Mouse (Mus musculus) gastrocnemius, postnatal 36 days (tissue): ENCODE results near the gene Noc4l. TPM values are rescaled to one million over a fixed set of nuclear protein-coding genes. Genes with fewer than 3 reads are reported as not detected.
A peak's percentile ranks its signal among the peaks of the same experiment; 100 is the strongest.

Experiments used
- DNase-seq, 2 experiments: peaks; one replicate each; pipeline ENCODE4 v3.0.0; 2022
- intact Hi-C: fragments of 180-260 bp; cut with DNase I; formaldehyde crosslinking; loops from one replicate; pipeline ENCODE4 v1.15.1; 2025
- long read RNA-seq, 2 experiments: library from polyadenylated mRNA; stranded (forward); transcript quantifications; one replicate each; pipeline ENCODE4 v2.0.0; 2021
- total RNA-seq, 2 experiments: library from RNA; stranded (reverse); gene quantifications; 2 replicates each; pipeline ENCODE4 v1.2.3; 2021

The Noc4l gene
- 10 to 100 TPM; 13.0 to 14.4 TPM for total RNA-seq
- long read RNA-seq, experiment 1, transcript Noc4l-201 (15 exons, 2,075 nt) = major isoform, 18 of 21 reads
- long read RNA-seq, experiment 1, partial matches to known transcripts = 2 of 21 reads
- long read RNA-seq, experiment 1, other reads (novel, unspliced or antisense) = 1 of 21 reads
- long read RNA-seq, experiment 2, transcript Noc4l-201 (15 exons, 2,075 nt) = major isoform, 16 of 19 reads
- long read RNA-seq, experiment 2, partial matches to known transcripts = 2 of 19 reads
- long read RNA-seq, experiment 2, other reads (novel, unspliced or antisense) = 1 of 19 reads

DNA sequence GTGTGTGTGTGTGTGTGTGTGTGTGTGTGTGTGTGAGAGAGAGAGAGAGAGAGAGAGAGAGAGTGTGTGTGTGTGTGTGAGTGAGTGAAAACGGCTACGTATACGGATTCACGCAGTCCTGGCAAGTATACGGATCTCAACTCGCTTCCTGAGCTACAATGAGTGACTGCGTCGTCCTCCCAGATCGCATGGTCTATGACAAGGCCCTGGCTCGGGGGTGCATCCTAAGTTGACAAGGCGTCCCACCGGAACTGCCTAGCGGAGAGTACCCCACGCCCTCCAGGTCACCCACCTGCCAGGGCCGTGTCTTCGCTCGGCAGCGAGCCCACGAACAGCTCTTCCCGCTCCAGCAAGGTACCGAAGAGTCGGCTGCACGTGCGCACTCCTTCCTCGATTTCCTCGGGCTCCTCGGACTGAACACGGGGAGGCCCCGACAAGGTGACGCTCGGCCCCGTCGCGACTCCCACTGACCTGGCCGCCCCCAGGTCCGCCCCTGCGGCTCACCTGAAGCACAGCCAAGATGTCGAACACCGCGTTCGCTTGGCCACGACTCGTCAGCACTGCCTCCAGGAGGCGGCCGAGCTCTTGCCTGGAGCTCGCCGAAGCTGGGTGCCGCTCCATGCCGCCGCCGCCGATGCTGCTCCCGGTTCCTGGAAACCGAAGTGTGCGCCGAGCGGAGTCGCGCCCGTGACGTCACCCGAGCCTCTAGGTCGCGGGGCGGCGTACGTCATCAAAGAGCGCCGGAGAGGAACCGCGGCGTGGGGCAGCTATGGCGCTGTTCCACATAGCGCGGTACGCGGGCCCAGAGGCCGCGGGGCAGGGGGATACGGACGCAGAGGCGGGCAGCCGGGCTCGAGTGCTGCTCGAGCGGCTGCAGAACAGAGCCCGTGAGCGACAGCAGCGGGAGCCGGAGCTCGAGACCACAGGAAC is at the start of gene Noc4l, which contains the start of gene Ddx51:
Gene Noc4l (minus strand): TSS at position 699 of the 930 bp plus-strand sequence.
Gene Ddx51 (plus strand): TSS at position 733 of the 930 bp plus-strand sequence.
- intact Hi-C loops = no loop called here
- peak; percentile 89 to 92 for DNase-seq

DNA sequence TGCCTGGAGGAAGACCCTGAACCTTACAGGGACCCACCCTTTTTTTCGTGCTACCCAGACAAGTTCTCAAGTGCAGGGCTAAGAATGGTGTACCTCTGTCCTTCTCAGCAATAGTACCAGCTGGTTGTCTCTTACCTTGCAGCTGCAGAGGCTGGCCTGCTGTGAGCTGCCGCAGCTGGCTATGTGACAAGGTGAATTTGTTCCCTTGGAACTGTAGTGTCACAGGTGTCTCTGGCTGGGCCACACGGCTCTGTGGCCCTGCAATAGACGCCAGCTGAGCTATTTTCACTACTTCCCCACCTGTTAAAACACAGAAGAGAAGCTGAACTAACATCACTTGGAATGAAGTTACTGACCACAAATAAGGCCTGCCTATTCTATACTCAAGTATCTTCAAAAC is 45.4 kb upstream of the Noc4l start:
- no peak for DNase-seq
- intact Hi-C loops = no loop called here

DNA sequence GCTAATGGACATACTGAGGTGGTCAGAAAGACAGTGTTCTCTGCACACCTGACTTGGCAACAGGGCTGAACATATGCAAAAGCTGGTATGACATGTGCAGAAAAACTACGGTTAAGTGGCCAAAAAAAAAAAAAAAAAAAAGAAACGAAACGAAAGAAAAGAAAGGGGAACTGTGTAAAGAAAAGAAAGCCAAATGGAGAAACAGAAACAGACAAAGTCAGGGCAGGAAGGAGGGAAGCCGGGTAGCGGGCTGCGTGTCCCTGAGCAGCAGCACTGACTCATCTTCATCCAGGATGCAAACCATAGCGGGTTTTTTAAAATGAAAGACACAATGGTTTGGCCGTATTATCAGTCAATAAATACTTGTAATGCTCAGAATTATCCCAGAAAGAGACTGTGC is 28.8 kb upstream of the Noc4l start:
- no peak for DNase-seq
- intact Hi-C loops = no loop called here

DNA sequence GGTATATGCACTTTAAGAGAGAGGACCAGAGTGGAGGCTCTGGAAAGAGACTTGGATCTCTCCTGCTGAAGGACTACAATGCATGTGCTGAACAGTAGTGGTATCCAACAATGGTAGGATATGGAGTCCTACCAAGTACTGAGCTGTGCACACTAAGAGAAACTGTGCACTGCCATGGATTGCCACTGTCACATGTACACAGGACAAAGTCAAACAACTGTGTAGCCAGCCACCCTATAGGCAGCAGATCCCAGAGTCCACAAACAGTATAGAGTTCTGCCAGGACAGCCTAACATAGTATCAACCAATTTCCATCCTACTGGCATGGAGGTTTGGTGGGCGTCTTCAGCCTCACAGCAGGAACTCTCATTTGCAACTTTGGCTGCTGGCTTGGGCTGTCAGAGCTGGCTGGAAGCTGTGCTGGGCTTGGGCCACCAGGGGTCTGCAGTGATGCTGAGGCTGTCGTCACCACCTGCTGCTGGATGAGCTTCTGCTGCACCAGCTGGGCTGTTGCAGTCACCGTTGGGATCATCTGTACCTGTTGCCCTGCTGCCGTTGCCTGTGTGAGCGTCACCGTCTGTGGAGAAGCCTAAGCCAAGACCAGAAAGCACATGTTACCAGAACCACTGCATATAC is 12.4 kb upstream of the Noc4l start:
- intact Hi-C loops = no loop called here
- no peak for DNase-seq

DNA sequence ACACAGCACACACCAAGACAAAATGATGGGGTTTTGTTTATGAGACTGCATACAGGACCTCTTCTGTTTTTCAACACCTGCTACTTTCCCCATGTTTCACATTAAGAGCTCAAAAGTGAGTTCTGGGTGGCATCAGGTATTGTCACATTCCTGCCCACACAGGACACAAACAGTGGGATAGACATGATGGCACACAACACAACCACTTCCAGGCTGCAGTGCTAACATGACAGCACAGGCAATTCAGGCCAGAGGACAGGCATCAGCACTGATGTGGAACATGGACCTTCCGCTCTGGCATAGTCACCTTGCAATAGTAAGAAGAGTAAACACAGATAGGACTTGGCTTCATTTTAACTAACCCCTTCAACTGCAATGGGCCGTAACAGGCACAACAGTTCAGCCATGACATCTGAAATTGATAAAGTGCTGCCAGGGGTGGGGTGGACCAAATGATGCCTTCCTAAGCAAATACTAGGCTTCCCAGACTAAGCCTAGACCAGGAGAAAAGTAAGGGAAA is 11.6 kb upstream of the Noc4l start:
- no peak for DNase-seq
- intact Hi-C loops = no loop called here

DNA sequence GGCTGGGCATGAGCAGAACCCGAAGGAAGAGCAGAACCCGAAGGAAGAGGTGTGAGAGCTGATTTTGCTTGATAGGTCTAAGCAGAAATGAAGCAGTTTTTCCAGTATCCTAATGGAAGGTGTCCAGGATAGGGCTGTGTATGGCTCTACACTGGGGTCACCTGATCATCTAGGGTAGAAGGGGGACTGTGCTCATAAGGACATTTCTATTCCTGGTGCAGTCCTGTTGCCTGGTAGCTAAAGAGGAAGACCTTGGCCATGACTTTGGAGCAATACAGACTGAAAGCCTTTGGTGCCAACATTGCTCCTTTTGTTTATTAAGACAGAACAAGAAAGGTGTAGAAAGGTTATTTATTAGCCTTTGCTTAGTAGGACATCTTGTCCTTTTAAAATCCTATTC is 10.8 kb upstream of the Noc4l start:
- no peak for DNase-seq
- intact Hi-C loops = no loop called here

DNA sequence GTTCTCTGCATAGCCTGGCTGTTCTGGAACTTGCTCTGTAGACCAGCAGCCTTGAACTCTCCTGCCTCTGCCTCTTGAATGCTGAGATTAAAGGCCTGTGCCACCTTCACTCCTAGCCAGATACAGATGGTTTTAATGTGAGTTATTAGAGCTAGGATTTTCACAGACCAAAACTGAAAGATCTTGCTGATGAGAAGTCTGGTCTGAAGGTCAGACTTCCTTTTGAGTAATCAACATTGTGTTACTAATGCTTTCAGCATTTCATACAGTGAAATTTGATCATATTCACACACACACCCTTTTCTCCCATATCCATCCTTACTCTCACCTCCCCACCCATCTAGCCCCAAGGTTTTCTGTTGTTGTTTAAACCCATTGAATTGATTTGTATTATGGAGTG is 6.5 kb upstream of the Noc4l start:
- no peak for DNase-seq
- intact Hi-C loops = no loop called here

DNA sequence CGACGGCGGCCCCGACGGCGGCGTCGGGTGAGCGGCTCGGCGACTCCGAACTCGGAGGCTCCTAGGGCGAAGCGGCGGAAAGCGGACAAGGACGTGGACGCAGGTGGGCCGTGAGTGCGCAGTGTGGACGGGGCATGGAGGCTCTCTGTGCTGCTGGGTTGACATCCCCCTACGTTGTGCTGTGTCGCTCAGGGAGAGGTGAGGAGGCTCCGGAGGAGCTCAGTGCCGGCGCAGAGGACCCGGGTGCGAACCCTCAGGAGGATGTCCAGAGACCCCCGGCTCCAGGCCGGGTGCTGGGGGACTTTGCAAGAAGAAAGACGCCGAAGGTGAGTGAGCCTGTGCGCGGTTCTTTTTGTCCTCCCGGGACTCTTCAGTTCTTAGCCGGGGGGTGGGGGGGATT is 469 bp upstream of the Noc4l start:
- DNase-seq = no peak
- intact Hi-C loops = no loop called here

DNA sequence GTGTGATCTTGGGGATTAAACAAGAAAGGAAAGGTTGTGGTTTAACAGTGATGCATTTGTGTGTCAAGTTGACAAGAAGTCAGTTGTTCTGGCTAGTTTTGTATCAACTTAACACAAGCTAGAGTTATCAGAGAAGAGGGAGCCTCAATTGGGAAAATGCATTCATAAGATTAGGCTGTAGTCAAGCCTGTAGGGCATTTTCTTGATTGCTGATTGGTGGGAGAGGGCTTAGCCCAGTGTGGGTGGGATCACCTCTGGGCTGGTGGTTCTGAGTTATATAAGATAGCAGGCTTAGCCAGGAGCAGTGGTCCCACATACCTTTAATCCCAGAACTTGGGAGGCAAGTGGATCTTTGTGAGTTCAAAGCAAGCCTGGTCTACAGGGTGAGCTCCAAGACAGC is 6.8 kb downstream of the Noc4l start:
- DNase-seq = no peak
- intact Hi-C loops = no loop called here

DNA sequence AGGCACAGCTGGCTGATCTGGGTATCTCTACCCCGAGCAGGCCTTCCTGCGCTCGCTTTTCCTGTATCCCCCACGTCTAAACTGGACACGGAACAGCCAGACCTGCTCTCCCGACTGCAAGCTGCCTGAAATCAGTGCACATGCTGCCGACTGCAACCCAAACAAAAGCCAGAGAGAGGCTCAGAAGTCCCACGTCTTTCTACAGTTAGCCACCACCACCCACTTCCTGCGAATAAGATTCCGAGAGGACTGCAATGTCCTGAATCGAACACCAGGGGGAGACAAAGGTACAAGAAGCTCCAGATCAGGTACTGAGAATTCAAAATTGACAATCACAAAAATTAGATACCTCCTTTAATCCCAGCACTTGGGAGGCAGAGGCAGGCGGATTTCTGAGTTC is 13.8 kb downstream of the Noc4l start:
- intact Hi-C loops = loop anchor here (5.0 kb wide), 1 partner anchor 633 kb away; no protein-coding TSS in a partner anchor
- peak in 1 of 2 experiments; percentile 37 for DNase-seq

DNA sequence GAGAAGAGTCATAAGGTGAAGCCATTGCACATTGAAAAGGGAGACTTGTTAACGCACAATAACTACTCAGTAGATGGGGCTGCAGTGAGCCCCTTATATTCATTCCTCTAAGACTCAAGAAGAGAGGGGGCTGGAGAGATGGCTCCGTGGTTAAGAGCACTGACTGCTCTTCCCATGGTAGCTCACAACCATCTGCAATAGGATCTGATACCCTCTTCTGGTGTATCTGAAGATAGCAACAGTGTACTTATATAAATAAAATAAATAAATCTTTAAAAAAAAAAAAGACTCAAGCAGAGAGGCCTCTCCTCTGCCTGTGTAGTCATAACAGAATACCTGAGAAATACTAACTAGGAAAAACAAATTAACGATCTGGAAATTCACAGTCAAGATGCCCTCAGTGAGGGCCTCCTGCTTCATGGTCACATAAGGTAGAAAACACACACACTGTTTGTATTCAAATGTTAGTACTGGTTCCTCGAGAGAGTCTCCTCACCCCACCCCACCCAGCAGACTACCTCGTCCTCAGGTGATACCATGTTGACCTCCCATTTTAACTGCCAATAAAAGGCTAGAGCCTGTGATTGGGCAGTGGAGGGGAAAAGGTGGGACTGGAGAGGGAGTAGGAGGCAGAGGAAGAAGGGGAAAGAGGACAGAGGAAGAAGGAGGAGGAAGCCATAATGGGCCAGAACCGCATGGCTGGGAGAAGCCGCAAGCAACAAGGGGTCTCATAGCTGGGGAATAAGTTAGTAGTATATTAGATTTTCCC is 14.7 kb downstream of the Noc4l start:
- intact Hi-C loops = loop anchor here (5.0 kb wide), 1 partner anchor 634 kb away; no protein-coding TSS in a partner anchor
- no peak for DNase-seq

DNA sequence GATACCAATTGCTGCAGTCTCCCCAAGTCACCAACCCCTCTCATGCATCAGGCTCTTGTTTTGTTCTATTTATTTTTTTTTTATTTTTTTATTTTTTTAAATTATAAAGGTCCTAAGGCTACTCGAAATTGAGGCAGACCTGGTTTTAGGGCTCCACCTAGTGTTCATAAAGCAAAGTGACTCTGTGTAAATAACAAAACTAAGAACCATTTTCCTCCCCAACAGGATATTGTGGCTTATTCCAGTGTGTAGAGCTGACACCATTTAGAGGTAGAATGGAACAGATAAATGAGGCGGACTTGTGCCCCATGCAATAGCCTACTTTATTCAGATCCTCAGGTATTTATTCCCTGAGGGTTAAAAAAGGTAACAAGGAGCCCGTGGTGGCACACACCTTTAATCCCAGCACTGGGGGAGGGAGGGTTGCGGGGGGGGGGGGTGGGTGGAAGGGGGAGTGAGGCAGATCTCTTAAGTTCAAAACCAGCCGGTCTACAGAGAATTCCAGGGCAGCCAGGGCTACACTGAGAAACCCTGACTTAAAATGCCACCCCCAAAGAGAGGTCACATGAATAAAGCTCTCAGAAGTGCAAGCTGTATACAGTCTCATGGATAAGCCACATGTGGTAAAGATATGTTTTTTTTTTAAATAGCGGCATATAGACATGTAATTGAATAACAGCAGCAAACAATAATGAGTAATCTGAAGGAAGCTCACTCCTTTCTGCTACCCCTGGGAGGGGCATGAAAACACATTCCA is 17.1 kb downstream of the Noc4l start:
- no peak for DNase-seq
- intact Hi-C loops = loop anchor here (1.0 to 5.0 kb wide), 3 partner anchors 142 to 636 kb away; no protein-coding TSS in a partner anchor

DNA sequence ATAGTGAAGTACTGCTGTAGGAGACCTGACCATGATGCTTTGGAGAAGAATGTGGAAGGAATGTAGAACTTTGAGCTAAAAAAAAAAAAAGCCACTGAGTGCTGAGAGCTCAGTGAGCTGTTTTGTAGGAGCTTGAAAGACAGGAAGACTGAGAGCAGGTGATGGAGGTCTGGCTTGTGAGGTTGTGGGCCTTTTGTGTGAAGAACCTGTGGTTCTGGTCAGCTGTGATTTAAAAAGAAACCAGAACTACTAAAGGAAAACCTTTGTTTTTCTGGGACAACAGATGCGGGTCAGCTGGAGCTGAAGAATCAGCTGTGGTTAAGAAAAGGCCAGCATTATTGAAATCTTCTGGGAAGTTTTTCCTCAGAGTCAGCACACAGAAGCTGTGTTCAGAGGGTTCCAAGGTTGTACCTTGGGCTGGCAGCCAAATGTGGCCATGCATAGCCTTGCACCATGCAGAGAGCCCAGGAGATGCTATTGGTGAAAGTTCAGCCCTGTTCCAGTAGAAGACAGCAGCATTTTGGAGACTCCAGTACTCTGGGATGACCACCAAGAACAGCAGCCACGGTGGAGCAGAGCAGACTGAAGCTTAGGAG is 23.6 kb downstream of the Noc4l start:
- intact Hi-C loops = no loop called here
- DNase-seq = no peak

DNA sequence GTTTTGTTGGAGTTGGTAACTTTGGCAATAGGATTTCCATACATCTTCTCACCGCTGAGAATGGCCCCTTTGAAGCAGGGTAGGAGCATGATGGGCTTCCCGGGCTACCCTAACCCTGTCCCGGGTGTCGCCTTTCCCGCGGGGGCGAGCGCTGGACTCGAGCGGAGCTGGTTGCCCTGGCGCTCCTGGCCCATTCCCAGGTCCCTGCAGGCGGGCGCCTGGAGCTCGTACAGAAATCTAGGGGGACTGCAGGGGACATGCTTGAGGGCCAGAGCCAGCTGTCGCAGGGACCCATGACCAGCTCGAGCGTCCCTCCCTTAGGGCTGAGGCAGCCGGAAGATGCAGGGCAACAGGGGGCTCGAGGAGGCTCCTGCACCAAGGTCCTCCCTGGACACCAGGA is 25.1 kb downstream of the Noc4l start:
- DNase-seq = no peak
- intact Hi-C loops = no loop called here

DNA sequence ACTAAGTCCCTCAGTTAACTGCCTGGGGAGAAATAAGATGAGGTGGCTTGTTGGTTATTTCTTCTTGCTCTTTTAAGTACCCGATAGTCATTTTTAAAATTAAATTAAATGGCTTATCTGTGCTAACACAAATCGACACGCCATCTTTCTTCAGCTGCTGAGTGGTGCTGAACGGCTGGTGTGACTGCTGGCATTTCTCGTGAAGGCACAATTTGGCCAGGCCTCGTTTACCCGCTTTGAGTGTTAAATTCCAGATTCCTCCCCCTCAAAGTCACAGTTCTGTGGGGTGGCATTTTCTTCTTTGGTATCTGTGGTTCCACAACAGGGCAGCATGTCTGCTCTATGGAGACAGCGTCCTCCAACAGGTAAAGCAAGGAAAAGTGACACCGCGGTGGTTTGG is 25.9 kb downstream of the Noc4l start:
- intact Hi-C loops = no loop called here
- no peak for DNase-seq

DNA sequence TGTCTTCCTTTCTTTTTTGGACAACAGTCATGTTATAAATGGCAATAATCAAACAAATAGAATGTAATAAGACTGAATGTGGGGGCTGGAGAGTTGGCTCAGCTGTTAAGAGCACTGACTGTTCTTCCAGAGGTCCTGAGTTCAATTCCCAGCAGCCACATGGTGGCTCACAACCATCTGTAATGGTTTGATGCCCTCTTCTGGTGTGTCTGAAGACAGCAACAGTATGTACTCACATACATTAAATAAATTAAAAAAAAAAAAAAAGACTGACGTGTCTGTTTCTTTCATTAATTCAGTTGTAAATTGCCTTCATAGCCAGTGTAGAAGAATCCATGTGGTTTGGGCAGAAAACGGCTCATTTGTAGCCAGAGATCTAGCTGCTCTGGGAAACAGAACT is 28.9 kb downstream of the Noc4l start:
- DNase-seq = no peak
- intact Hi-C loops = no loop called here

DNA sequence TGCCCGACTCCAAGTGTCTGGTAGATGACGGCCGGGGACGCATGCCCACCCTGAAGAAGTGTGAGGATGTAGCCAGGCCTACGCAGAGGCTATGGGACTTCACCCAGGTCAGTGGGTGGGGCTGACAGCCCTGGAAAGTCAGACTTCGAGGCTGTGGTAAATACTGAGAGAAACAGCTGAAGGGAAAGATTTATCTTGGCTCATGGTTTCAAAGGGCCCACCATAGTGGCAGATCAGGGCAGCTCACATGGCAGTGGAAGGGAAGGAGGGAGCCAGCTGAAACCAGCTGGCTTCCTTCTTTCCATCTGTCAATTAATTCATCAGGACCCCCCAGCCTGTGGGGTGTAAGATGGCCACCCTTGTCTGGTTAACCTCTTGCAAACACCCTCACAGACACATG is 34.0 kb downstream of the Noc4l start:
- no peak for DNase-seq
- intact Hi-C loops = no loop called here

DNA sequence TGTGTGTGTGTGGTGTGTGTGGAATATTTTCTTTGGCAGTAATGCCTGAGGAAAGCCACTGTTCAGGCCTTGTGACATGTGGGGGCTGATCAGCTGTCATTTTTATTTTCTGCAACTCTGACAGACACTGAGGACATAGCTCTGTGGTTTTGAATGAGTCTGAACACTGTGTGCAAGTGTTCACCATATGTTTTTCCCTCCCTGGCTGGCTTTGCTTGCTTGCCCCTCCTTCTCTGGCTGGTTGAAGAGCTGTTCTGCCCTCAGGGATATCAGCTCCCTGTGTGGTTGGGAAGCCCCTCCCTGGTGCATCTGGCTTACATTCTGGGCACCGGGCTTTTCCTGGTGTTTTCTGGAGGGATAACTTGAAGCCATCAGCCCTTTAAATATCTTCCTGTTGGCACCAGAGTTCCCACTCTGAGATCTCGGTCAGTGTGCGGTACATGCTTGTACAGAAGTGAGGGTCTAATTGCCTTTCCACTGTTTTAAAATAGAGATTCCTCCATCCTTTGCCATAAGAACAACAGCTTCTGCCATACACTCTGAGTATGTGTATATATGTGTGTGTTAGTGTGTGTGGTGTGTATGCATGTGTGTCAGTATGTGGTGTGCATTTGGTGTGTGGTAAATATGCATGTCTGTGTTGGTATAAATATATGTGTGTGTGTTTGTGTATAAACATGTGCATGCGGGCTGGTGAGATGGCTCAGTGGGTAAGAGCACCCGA is 41.6 kb downstream of the Noc4l start:
- DNase-seq = no peak
- intact Hi-C loops = no loop called here
